Mouse (Mus musculus) brain, embryonic 14.5 days (tissue): Measurements from ENCODE around the gene Toe1. TPM values are rescaled to one million over a fixed set of nuclear protein-coding genes. Genes with fewer than 3 reads are reported as not detected.
A peak's percentile ranks its signal among the peaks of the same experiment; 100 is the strongest.

Experiments used
- DNase-seq: peaks from one replicate; pipeline ENCODE4 v3.0.0-alpha.2; 2011; ENCODE audit warnings: low read depth
- CTCF ChIP-seq: fragments of 200-500 bp; IDR thresholded peaks from 2 replicates; pipeline ENCODE4 v1.5.1; 2012; ENCODE audit warnings: inconsistent platforms, mild to moderate bottlenecking, moderate library complexity, borderline replicate concordance; ENCODE audit not compliant: insufficient read depth, insufficient read length; ENCODE audit errors: extremely low read depth
- POLR2A ChIP-seq: fragments of 200-500 bp; IDR thresholded peaks from 2 replicates; pipeline ENCODE4 v1.6.1; 2012; ENCODE audit warnings: mild to moderate bottlenecking, inconsistent platforms, borderline replicate concordance; ENCODE audit not compliant: poor library complexity, insufficient read depth, insufficient read length, severe bottlenecking; ENCODE audit errors: extremely low read depth
- polyA plus RNA-seq: library from polyadenylated mRNA; depleted of rRNA; stranded (reverse); fragments of >200 nt; gene quantifications from 2 replicates; pipeline ENCODE4 v1.2.3, GENCODE M21; 2012

The Toe1 gene
- polyA plus RNA-seq, 1 experiment, result 34.3 TPM

GRCm38 (mm10) chr4:116820902-116821693 lies 13.7 kb upstream of the Toe1 start:
- TF ChIP-seq POLR2A (no peak), CTCF (peak; percentile 54)
- DNase-seq, result peak; percentile 58

GRCm38 (mm10) chr4:116819968-116820901 lies 12.8 kb upstream of the Toe1 start:
- TF ChIP-seq CTCF (no peak), POLR2A (no peak)
- DNase-seq, result no peak

- no peak for DNase-seq
- no peak for TF ChIP-seq POLR2A
- TF ChIP-seq CTCF, result no peak
Measured at GRCm38 (mm10) chr4:116817486-116817885, 10.0 kb upstream of the Toe1 start.

- DNase-seq, result no peak
- TF ChIP-seq CTCF (no peak), POLR2A (no peak)
Measured at GRCm38 (mm10) chr4:116815276-116815675, 7.8 kb upstream of the Toe1 start.

GRCm38 (mm10) chr4:116811012-116811411 lies 3.6 kb upstream of the Toe1 start:
- DNase-seq, result no peak
- TF ChIP-seq CTCF, result no peak
- TF ChIP-seq POLR2A, result no peak

GRCm38 (mm10) chr4:116799901-116800300 lies 7.5 kb downstream of the Toe1 start:
- no peak for TF ChIP-seq POLR2A
- TF ChIP-seq CTCF, result peak; percentile 37; the same call in 1 of the 2 replicates
- DNase-seq, result peak; percentile 28

GRCm38 (mm10) chr4:116796442-116797110 lies 10.9 kb downstream of the Toe1 start:
- no peak for TF ChIP-seq POLR2A
- no peak for TF ChIP-seq CTCF
- DNase-seq, result no peak

GRCm38 (mm10) chr4:116794273-116794672 lies 13.2 kb downstream of the Toe1 start:
- no peak for TF ChIP-seq CTCF
- no peak for TF ChIP-seq POLR2A
- no peak for DNase-seq

- TF ChIP-seq CTCF (no peak), POLR2A (no peak)
Measured at GRCm38 (mm10) chr4:116792453-116792852, 15.0 kb downstream of the Toe1 start.

GRCm38 (mm10) chr4:116788956-116789355 lies 18.5 kb downstream of the Toe1 start:
- no peak for TF ChIP-seq POLR2A
- peak; percentile 72; the same call in 1 of the 2 replicates for TF ChIP-seq CTCF
- peak; percentile 95 for DNase-seq

More at GRCm38 (mm10) chr4:116792453-116792852, 15.0 kb downstream of the Toe1 start:
- no peak for DNase-seq

GRCm38 (mm10) chr4:116787985-116788760 lies 19.3 kb downstream of the Toe1 start:
- no peak for TF ChIP-seq POLR2A
- TF ChIP-seq CTCF, result no peak
- no peak for DNase-seq

GRCm38 (mm10) chr4:116786587-116786986 lies 20.9 kb downstream of the Toe1 start:
- TF ChIP-seq CTCF (peak; percentile 10; the same call in 1 of the 2 replicates), POLR2A (no peak)
- no peak for DNase-seq

GRCm38 (mm10) chr4:116782171-116782570 lies 25.3 kb downstream of the Toe1 start:
- peak; percentile 21 for DNase-seq

More at GRCm38 (mm10) chr4:116782171-116782570, 25.3 kb downstream of the Toe1 start:
- no peak for TF ChIP-seq CTCF
